Mouse (Mus musculus): ENCODE measurements around the gene Rpa3. TPM values are rescaled to one million over a fixed set of nuclear protein-coding genes. Genes with fewer than 3 reads are reported as not detected.
A peak's percentile ranks its signal among the peaks of the same experiment; 100 is the strongest.

Rpa3 gene
- polyA plus RNA-seq, 1 experiment from 2014 or later, result 131 TPM

- H3K4me3 ChIP-seq (ENCODE audit: low read depth, low read length), result no peak overlapping the region
- DNase-seq (ENCODE audit: low spot score) (no peak), ATAC-seq (no peak)
- H3K4me2 ChIP-seq (ENCODE audit: low read length), result no peak overlapping the region
- H3K9ac ChIP-seq (ENCODE audit: low read length), result no peak overlapping the region
- 85% methylated on average over 4 of the region's 4 CpGs for WGBS
- H3K36me3 ChIP-seq (ENCODE audit: control insufficient read depth, insufficient read depth, low read length), result no peaks in the 10 kb centered on the region
- H3K4me1 ChIP-seq (ENCODE audit: control insufficient read depth, insufficient read depth, low read length), result no peaks in the 10 kb centered on the region
- no peaks in the 10 kb centered on the region for H3K27me3 ChIP-seq (replicated peaks; ENCODE audit: control insufficient read depth, insufficient read depth, low read length)
- no peaks in the 10 kb centered on the region for H3K9me3 ChIP-seq (replicated peaks; ENCODE audit: control insufficient read depth, low read length)
- H3K27ac ChIP-seq (ENCODE audit: low read depth, low read length), result no peak overlapping the region
These were observed 24.3 kb upstream of the Rpa3 start for GRCm38 (mm10) chr6:8283255-8283654.

DNA sequence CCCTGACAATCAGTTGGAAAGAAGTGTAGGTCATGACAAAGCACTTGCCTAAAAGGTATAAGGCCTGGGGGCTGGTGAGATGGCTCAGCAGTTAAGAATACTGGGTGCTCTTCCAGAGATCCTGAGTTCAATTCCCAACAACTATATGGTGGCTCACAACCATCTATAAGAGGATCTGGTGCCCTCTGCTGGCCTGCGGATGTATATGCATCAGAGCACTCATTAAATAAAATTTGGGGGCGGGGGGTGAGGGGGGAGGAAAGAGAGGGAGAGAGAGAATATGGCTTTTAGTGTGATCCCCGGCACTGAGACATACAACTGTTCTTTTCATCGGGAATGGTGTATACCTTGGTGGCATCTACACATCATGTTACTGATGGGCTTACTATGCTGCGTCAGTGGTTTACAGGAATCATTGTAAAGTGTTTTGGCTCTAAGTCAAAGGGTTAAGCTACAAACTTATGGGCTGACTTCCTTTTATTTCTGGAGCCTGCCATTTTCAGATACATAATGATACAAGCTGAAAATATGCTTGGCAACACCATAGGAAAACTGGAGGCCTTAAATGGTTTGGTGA is 19.5 kb upstream of the Rpa3 start:
- Histone ChIP-seq H3K36me3 (ENCODE audit: control insufficient read depth, insufficient read depth, low read length) (no peaks in the 10 kb centered on the region), H3K9ac (ENCODE audit: low read length) (no peak overlapping the region), H3K4me3 (ENCODE audit: low read depth, low read length) (no peak overlapping the region), H3K9me3 (replicated peaks; ENCODE audit: control insufficient read depth, low read length) (no peaks in the 10 kb centered on the region), H3K27ac (ENCODE audit: low read depth, low read length) (no peak overlapping the region), H3K27me3 (replicated peaks; ENCODE audit: control insufficient read depth, insufficient read depth, low read length) (no peaks in the 10 kb centered on the region), H3K4me1 (ENCODE audit: control insufficient read depth, insufficient read depth, low read length) (no peaks in the 10 kb centered on the region), H3K4me2 (ENCODE audit: low read length) (no peak overlapping the region)
- DNase-seq (ENCODE audit: low spot score) (no peak), ATAC-seq (no peak)
- WGBS, result 75% methylated on average over 5 of the region's 5 CpGs

DNA sequence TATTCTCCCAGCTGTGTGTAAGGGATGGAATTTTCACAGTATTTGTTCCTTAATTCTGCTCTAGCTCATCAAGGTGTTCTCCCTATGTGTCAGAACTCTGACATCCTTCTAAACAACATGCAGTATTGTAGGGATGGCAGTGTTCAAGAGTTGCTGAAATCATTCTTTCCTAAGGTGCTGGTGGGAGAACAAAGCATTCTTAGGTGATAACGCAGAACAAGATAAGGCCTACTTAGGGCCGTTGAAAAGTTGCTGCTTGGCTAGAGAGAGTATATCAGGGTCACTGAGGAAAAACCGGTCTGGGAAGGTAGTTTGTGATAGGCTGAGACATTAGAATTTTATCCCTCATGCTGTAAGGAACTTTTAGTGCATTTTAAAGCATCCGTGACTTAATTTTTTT is 17.5 kb upstream of the Rpa3 start:
- H3K27me3 ChIP-seq (replicated peaks; ENCODE audit: control insufficient read depth, insufficient read depth, low read length), result no peaks in the 10 kb centered on the region
- 89% methylated on average over 4 of the region's 4 CpGs for WGBS
- no peak for DNase-seq (ENCODE audit: low spot score)
- no peak overlapping the region for H3K4me3 ChIP-seq (ENCODE audit: low read depth, low read length)
- no peaks in the 10 kb centered on the region for H3K9me3 ChIP-seq (replicated peaks; ENCODE audit: control insufficient read depth, low read length)
- no peak overlapping the region for H3K4me2 ChIP-seq (ENCODE audit: low read length)
- no peaks in the 10 kb centered on the region for H3K4me1 ChIP-seq (ENCODE audit: control insufficient read depth, insufficient read depth, low read length)
- H3K36me3 ChIP-seq (ENCODE audit: control insufficient read depth, insufficient read depth, low read length), result 0 out of 2 replicates have a peak, but pooled peaks cover 3% of the 10 kb centered on the region
- ATAC-seq, result no peak
- no peak overlapping the region for H3K9ac ChIP-seq (ENCODE audit: low read length)
- H3K27ac ChIP-seq (ENCODE audit: low read depth, low read length), result no peak overlapping the region

DNA sequence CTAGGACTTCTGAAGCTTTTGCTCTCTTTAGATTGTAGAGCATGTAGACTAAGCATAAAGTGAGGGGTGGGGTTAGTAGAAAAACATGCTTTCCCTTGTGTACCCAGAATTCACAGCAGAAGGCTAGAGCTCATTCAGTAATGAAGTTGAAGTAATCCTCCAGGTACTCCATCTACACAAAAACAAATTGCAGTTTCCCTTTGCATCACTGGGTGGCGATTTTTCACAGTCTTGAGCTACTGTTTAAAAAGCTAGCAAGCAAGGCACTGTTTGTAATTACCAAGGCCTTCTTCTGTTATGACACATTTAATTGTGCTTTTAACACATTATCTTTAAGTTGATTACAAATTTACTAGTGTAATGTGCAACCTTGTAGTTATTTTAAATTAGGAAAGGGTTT is 16.1 kb upstream of the Rpa3 start:
- H3K4me1 ChIP-seq (ENCODE audit: control insufficient read depth, insufficient read depth, low read length), result no peaks in the 10 kb centered on the region
- H3K36me3 ChIP-seq (ENCODE audit: control insufficient read depth, insufficient read depth, low read length), result 0 out of 2 replicates have a peak, but pooled peaks cover 7% of the 10 kb centered on the region
- no peak overlapping the region for H3K9ac ChIP-seq (ENCODE audit: low read length)
- no peaks in the 10 kb centered on the region for H3K27me3 ChIP-seq (replicated peaks; ENCODE audit: control insufficient read depth, insufficient read depth, low read length)
- no peak overlapping the region for H3K4me2 ChIP-seq (ENCODE audit: low read length)
- ATAC-seq (peak; percentile 58), DNase-seq (ENCODE audit: low spot score) (peak; percentile 88)
- H3K4me3 ChIP-seq (ENCODE audit: low read depth, low read length), result no peak overlapping the region
- WGBS, result 0% methylated on average over 1 of the region's 1 CpGs
- no peak overlapping the region for H3K27ac ChIP-seq (ENCODE audit: low read depth, low read length)
- H3K9me3 ChIP-seq (replicated peaks; ENCODE audit: control insufficient read depth, low read length), result no peaks in the 10 kb centered on the region

GRCm38 (mm10) chr6:8274387-8275054 is 15.5 kb upstream of the Rpa3 start:
- no peak overlapping the region for H3K27ac ChIP-seq (ENCODE audit: low read depth, low read length)
- DNase-seq (ENCODE audit: low spot score) (peak; percentile 60), ATAC-seq (peak; percentile 59)
- 0 out of 2 replicates have a peak, but pooled peaks cover 7% of the 10 kb centered on the region for H3K36me3 ChIP-seq (ENCODE audit: control insufficient read depth, insufficient read depth, low read length)
- H3K27me3 ChIP-seq (replicated peaks; ENCODE audit: control insufficient read depth, insufficient read depth, low read length), result no peaks in the 10 kb centered on the region
- no peaks in the 10 kb centered on the region for H3K4me1 ChIP-seq (ENCODE audit: control insufficient read depth, insufficient read depth, low read length)
- no peaks in the 10 kb centered on the region for H3K9me3 ChIP-seq (replicated peaks; ENCODE audit: control insufficient read depth, low read length)
- H3K4me3 ChIP-seq (ENCODE audit: low read depth, low read length), result no peak overlapping the region
- no peak overlapping the region for H3K9ac ChIP-seq (ENCODE audit: low read length)
- H3K4me2 ChIP-seq (ENCODE audit: low read length), result no peak overlapping the region
- 34% methylated on average over 6 of the region's 6 CpGs for WGBS

GRCm38 (mm10) chr6:8271047-8271446 is 12.1 kb upstream of the Rpa3 start:
- Histone ChIP-seq H3K4me3 (ENCODE audit: low read depth, low read length) (no peak overlapping the region), H3K36me3 (ENCODE audit: control insufficient read depth, insufficient read depth, low read length) (0 out of 2 replicates have a peak, but pooled peaks cover 7% of the 10 kb centered on the region), H3K4me2 (ENCODE audit: low read length) (no peak overlapping the region), H3K27me3 (replicated peaks; ENCODE audit: control insufficient read depth, insufficient read depth, low read length) (no peaks in the 10 kb centered on the region), H3K9me3 (replicated peaks; ENCODE audit: control insufficient read depth, low read length) (no peaks in the 10 kb centered on the region), H3K4me1 (ENCODE audit: control insufficient read depth, insufficient read depth, low read length) (no peaks in the 10 kb centered on the region), H3K27ac (ENCODE audit: low read depth, low read length) (no peak overlapping the region), H3K9ac (ENCODE audit: low read length) (no peak overlapping the region)
- ATAC-seq, result no peak
- no peak for DNase-seq (ENCODE audit: low spot score)
- 94% methylated on average over 3 of the region's 3 CpGs for WGBS

GRCm38 (mm10) chr6:8259667-8260044 is 683 bp upstream of the Rpa3 start:
- Histone ChIP-seq H3K4me1 (ENCODE audit: control insufficient read depth, insufficient read depth, low read length) (peaks cover 9% of the 10 kb centered on the region; the same call in 1 of the 2 replicates), H3K27me3 (replicated peaks; ENCODE audit: control insufficient read depth, insufficient read depth, low read length) (no peaks in the 10 kb centered on the region), H3K36me3 (ENCODE audit: control insufficient read depth, insufficient read depth, low read length) (no peaks in the 10 kb centered on the region), H3K9me3 (replicated peaks; ENCODE audit: control insufficient read depth, low read length) (no peaks in the 10 kb centered on the region), H3K27ac (ENCODE audit: low read depth, low read length) (peak overlapping the region; percentile 72; the same call in 1 of the 2 replicates), H3K9ac (ENCODE audit: low read length) (peak overlapping the region; percentile 79), H3K4me3 (ENCODE audit: low read depth, low read length) (peak overlapping the region; percentile 61), H3K4me2 (ENCODE audit: low read length) (peak overlapping the region; percentile 88)
- DNase-seq (ENCODE audit: low spot score) (no peak), ATAC-seq (no peak)
- under 1% methylated on average over 8 of the region's 8 CpGs for WGBS

- no peak for DNase-seq (ENCODE audit: low spot score)
- Histone ChIP-seq H3K4me1 (ENCODE audit: control insufficient read depth, insufficient read depth, low read length) (peaks cover 9% of the 10 kb centered on the region; the same call in 1 of the 2 replicates), H3K27me3 (replicated peaks; ENCODE audit: control insufficient read depth, insufficient read depth, low read length) (no peaks in the 10 kb centered on the region), H3K9me3 (replicated peaks; ENCODE audit: control insufficient read depth, low read length) (no peaks in the 10 kb centered on the region), H3K4me2 (ENCODE audit: low read length) (peak overlapping the region; percentile 57), H3K4me3 (ENCODE audit: low read depth, low read length) (peak overlapping the region; percentile 61), H3K9ac (ENCODE audit: low read length) (peak overlapping the region; percentile 73), H3K36me3 (ENCODE audit: control insufficient read depth, insufficient read depth, low read length) (peaks cover 9% of the 10 kb centered on the region; the same call in 1 of the 2 replicates), H3K27ac (ENCODE audit: low read depth, low read length) (0 out of 2 replicates have a peak overlapping the region, but pooled peaks have one; percentile 70)
- ATAC-seq, result no peak
- 12% methylated on average over 6 of the region's 6 CpGs for WGBS
These were observed 657 bp downstream of the Rpa3 start for GRCm38 (mm10) chr6:8258316-8258715.

DNA sequence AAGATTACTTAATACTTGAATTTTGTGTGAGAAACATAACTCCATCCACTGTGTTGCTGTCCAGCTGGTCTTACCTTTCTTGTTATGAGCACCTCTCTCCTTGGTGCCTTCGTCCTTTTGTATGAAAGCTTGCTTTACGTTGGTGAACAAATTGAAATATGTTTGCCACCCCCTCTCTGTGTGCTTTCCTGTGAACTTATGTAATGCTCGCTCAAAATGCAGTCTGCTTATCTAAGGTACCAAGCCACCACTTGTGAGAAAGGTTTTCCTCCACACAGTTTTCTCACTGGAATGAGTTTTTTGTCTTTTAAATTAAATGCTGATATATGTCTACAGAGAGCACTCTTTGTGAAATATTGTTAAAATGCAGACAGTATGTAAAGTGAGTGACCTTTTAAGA is 30.4 kb downstream of the Rpa3 start:
- Histone ChIP-seq H3K4me2 (ENCODE audit: low read length) (no peak overlapping the region), H3K4me3 (ENCODE audit: low read depth, low read length) (no peak overlapping the region), H3K9ac (ENCODE audit: low read length) (no peak overlapping the region), H3K9me3 (replicated peaks; ENCODE audit: control insufficient read depth, low read length) (no peaks in the 10 kb centered on the region), H3K27ac (ENCODE audit: low read depth, low read length) (no peak overlapping the region), H3K27me3 (replicated peaks; ENCODE audit: control insufficient read depth, insufficient read depth, low read length) (no peaks in the 10 kb centered on the region), H3K36me3 (ENCODE audit: control insufficient read depth, insufficient read depth, low read length) (peaks cover 29% of the 10 kb centered on the region), H3K4me1 (ENCODE audit: control insufficient read depth, insufficient read depth, low read length) (no peaks in the 10 kb centered on the region)
- no peak for DNase-seq (ENCODE audit: low spot score)
- 87% methylated on average over 3 of the region's 3 CpGs for WGBS
- no peak for ATAC-seq

Measured in forebrain, embryonic 14.5 days (tissue).